Mouse (Mus musculus) testis, adult 2 months (tissue): ENCODE results near the gene Tmem170.

ENCODE experiments used
- CTCF ChIP-seq: fragments of 200-500 bp; IDR thresholded peaks from 2 replicates; pipeline ENCODE4 v1.5.1; 2012; ENCODE audit warnings: low read depth, mild to moderate bottlenecking, inconsistent platforms, low read length, moderate library complexity; ENCODE audit not compliant: control insufficient read depth, insufficient read depth, insufficient replicate concordance
- POLR2A ChIP-seq: fragments of 200-500 bp; IDR thresholded peaks from 2 replicates; pipeline ENCODE4 v1.6.1; 2012; ENCODE audit warnings: low read depth, mild to moderate bottlenecking, inconsistent platforms, low read length, moderate library complexity; ENCODE audit not compliant: control insufficient read depth

- no peak for TF ChIP-seq CTCF
- TF ChIP-seq POLR2A, result no peak
Observed at GRCm38 (mm10) chr8:111834011-111834410, 42.5 kb downstream of the Tmem170 start.
